Mouse (Mus musculus): Measurements from ENCODE around the gene Psmd13. TPM values are rescaled to one million over a fixed set of nuclear protein-coding genes. Genes with fewer than 3 reads are reported as not detected.
"Not testable (repeated sequence)": the region's sequence is repeated elsewhere in the genome, so short reads cannot be mapped to it uniquely, and the experiment has no call there.

Psmd13 gene
- polyA plus RNA-seq, 1 experiment from 2014 or later, result 155 TPM

DNA sequence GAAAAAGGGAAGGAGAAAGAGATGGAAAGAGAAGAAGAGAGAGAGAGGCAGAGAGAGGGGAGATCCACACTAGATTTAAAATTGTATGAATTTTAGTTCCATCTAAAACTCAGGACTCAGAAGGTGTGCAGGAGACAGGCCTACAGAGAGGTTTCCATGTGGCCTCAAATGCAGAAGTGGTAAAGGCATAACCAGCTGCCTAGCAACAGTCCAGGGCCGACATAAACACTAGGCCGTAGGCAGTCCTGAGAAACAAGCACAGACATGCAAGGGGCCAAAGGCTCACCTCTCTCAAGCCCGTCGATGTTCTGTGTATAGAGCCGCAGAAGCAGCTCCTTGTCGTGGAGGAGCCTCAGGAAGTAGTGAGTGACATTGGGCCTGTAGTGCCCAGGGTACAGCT, 4.4 kb upstream of the Psmd13 start:
- 92% methylated on average over 6 of the region's 6 CpGs for WGBS
- ATAC-seq (ENCODE audit: low read depth), result no peak
- Histone ChIP-seq H3K4me3 (ENCODE audit: low read depth, low read length) (no peak overlapping the region), H3K9me3 (ENCODE audit: control insufficient read depth, low read length) (no peaks in the 10 kb centered on the region), H3K27ac (ENCODE audit: low read depth, low read length) (no peak overlapping the region), H3K4me2 (ENCODE audit: low read depth, low read length) (no peak overlapping the region), H3K9ac (replicated peaks; ENCODE audit: low read depth, low read length) (no peak overlapping the region), H3K4me1 (ENCODE audit: control insufficient read depth, insufficient read depth, low read length) (no peaks in the 10 kb centered on the region; the same call in 1 of the 2 replicates), H3K27me3 (ENCODE audit: control insufficient read depth, insufficient read depth, low read length) (no peaks in the 10 kb centered on the region), H3K36me3 (ENCODE audit: control insufficient read depth, insufficient read depth, low read length) (peaks cover 20% of the 10 kb centered on the region)

DNA sequence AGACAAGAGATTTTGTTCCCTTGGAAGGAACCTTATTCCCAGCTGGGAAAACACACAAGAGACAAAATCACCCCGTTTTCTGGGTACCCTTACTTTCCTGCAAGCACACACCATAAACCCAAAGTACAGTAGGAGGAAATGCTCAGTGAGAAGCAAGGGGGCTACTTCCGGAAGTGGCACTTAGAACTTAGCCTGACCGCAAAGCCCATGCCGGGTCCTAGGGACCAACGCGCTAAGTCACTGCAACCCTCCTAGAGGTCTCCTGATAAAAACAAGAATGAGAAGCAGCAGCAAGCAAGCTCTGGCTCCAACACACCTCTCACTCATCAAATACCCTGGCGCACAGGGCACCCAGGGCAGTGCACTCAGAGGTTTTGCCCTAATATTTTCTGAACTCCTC, 2.4 kb upstream of the Psmd13 start:
- H3K4me1 ChIP-seq (ENCODE audit: control insufficient read depth, insufficient read depth, low read length), result peaks cover 4% of the 10 kb centered on the region; the same call in 1 of the 2 replicates
- peaks cover 20% of the 10 kb centered on the region for H3K36me3 ChIP-seq (ENCODE audit: control insufficient read depth, insufficient read depth, low read length)
- H3K4me2 ChIP-seq (ENCODE audit: low read depth, low read length), result no peak overlapping the region
- no peak overlapping the region for H3K4me3 ChIP-seq (ENCODE audit: low read depth, low read length)
- H3K27me3 ChIP-seq (ENCODE audit: control insufficient read depth, insufficient read depth, low read length), result no peaks in the 10 kb centered on the region
- H3K9ac ChIP-seq (replicated peaks; ENCODE audit: low read depth, low read length), result no peak overlapping the region
- H3K27ac ChIP-seq (ENCODE audit: low read depth, low read length), result no peak overlapping the region
- WGBS, result 89% methylated on average over 7 of the region's 7 CpGs
- ATAC-seq (ENCODE audit: low read depth), result no peak
- no peaks in the 10 kb centered on the region for H3K9me3 ChIP-seq (ENCODE audit: control insufficient read depth, low read length)

DNA sequence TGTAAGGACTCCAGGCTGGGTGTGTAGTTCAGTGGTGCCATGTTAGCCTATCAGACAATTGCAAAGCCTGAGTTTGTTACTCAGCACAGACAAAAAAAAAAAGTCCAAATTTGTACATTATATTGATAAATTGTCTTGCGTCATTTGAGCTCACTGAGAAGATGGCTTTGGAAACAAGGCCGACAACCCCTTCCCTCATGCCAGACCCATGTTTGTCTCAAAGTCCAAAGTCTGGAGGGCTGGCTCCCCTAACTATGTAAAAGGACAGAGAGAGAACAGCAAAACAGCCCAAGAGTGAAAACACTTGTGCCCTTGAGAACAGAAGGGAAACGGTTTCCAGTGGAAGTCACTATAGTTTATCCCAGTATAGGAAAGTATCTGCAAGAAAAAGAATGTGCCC, 1.3 kb upstream of the Psmd13 start:
- Histone ChIP-seq H3K4me3 (ENCODE audit: low read depth, low read length) (no peak overlapping the region), H3K27me3 (ENCODE audit: control insufficient read depth, insufficient read depth, low read length) (no peaks in the 10 kb centered on the region), H3K9me3 (ENCODE audit: control insufficient read depth, low read length) (no peaks in the 10 kb centered on the region), H3K9ac (replicated peaks; ENCODE audit: low read depth, low read length) (no peak overlapping the region), H3K36me3 (ENCODE audit: control insufficient read depth, insufficient read depth, low read length) (peaks cover 17% of the 10 kb centered on the region; the same call in 1 of the 2 replicates), H3K27ac (ENCODE audit: low read depth, low read length) (no peak overlapping the region), H3K4me1 (ENCODE audit: control insufficient read depth, insufficient read depth, low read length) (peaks cover 4% of the 10 kb centered on the region; the same call in 1 of the 2 replicates), H3K4me2 (ENCODE audit: low read depth, low read length) (no peak overlapping the region)
- ATAC-seq (ENCODE audit: low read depth), result no peak
- 89% methylated on average over 3 of the region's 3 CpGs for WGBS

DNA sequence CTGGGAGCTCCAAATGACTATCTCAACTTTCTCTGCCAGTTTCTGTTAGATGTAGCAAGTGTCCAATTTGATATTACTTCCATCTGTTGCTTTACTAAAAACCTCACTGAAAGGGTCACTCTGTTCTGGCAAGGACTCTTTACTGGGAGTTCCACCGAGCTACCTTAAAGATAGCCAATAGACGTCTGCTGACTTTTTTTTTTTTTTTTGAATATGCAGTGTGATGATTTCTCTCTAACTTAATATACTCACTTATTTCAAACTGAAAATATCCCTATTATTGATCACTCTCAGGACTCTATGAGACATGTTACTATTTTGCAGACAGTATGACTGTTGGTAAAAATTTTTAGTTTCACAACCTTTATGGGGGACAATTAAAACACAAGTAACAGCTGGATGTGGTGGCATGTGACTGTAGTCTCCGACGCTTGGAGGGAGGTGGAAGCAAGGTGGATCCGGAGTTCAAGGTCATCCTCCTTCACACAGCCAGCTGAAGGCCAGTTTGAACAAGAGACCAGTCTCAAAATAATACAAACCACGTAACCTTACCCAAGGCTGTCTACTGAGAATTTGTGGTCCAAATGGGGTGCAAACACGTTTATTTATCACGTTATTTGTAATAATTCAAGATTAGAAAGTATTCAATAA, 778 bp upstream of the Psmd13 start:
- WGBS, result 27% methylated on average over 8 of the region's 8 CpGs

DNA sequence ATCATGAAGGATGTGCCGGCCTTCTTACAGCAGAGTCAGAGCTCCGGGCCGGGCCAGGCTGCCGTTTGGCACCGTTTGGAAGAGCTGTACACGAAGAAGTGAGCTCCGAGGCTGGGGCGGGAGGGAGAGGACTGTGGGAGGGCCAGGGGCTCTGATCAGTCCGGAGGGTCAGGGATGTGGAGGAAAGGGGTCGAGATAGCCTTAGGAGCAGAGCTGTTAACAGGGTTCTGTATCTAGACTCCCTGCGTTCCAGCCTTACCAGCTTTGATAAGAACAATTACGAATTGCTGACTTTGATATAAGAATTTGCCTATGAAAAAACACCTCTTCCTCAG, 668 bp downstream of the Psmd13 start:
- no peaks in the 10 kb centered on the region for H3K27me3 ChIP-seq (ENCODE audit: control insufficient read depth, insufficient read depth, low read length)
- no peaks in the 10 kb centered on the region for H3K9me3 ChIP-seq (ENCODE audit: control insufficient read depth, low read length)
- H3K4me3 ChIP-seq (ENCODE audit: low read depth, low read length), result peak overlapping the region; percentile 92
- peaks cover 15% of the 10 kb centered on the region for H3K36me3 ChIP-seq (ENCODE audit: control insufficient read depth, insufficient read depth, low read length)
- under 1% methylated on average over 12 of the region's 12 CpGs for WGBS
- ATAC-seq (ENCODE audit: low read depth), result peak; percentile 47; the same call in 1 of the 2 replicates
- H3K9ac ChIP-seq (replicated peaks; ENCODE audit: low read depth, low read length), result peak overlapping the region; percentile 88
- peak overlapping the region; percentile 70 for H3K4me2 ChIP-seq (ENCODE audit: low read depth, low read length)
- H3K4me1 ChIP-seq (ENCODE audit: control insufficient read depth, insufficient read depth, low read length), result peaks cover 4% of the 10 kb centered on the region; the same call in 1 of the 2 replicates
- H3K27ac ChIP-seq (ENCODE audit: low read depth, low read length), result peak overlapping the region; percentile 82

More for the DNA sequence above, 778 bp upstream of the Psmd13 start:
- Histone ChIP-seq H3K9me3 (ENCODE audit: control insufficient read depth, low read length) (no peaks in the 10 kb centered on the region), H3K4me2 (ENCODE audit: low read depth, low read length) (peak overlapping the region; percentile 70), H3K4me1 (ENCODE audit: control insufficient read depth, insufficient read depth, low read length) (peaks cover 4% of the 10 kb centered on the region; the same call in 1 of the 2 replicates), H3K27ac (ENCODE audit: low read depth, low read length) (no peak overlapping the region), H3K4me3 (ENCODE audit: low read depth, low read length) (peak overlapping the region; percentile 92), H3K36me3 (ENCODE audit: control insufficient read depth, insufficient read depth, low read length) (peaks cover 18% of the 10 kb centered on the region), H3K27me3 (ENCODE audit: control insufficient read depth, insufficient read depth, low read length) (no peaks in the 10 kb centered on the region), H3K9ac (replicated peaks; ENCODE audit: low read depth, low read length) (peak overlapping the region; percentile 88)
- ATAC-seq (ENCODE audit: low read depth), result no peak

DNA sequence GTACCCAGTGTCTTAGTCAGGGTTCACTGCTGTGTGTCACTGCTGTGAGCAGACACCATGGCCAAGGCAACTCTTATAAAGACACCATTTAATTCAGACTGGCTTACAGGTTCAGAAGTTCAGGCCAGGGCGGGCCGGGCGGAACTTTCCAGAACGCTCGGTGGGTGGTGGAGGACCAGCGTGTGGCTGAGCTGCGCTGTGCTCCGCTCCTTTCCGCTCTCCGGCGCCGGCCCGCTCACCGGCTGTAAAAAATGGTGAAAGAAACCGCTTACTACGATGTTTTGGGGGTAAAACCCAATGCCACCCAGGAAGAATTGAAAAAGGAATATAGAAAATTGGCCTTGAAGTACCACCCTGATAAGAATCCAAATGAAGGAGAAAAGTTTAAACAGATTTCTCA, 8.9 kb downstream of the Psmd13 start:
- H3K4me3 ChIP-seq (ENCODE audit: low read depth, low read length); H3K27ac ChIP-seq (ENCODE audit: low read depth, low read length); H3K9me3 ChIP-seq (ENCODE audit: control insufficient read depth, low read length); H3K9ac ChIP-seq (replicated peaks; ENCODE audit: low read depth, low read length); H3K4me1 ChIP-seq (ENCODE audit: control insufficient read depth, insufficient read depth, low read length); H3K4me2 ChIP-seq (ENCODE audit: low read depth, low read length); H3K27me3 ChIP-seq (ENCODE audit: control insufficient read depth, insufficient read depth, low read length); ATAC-seq (ENCODE audit: low read depth): not testable (repeated sequence)
- H3K36me3 ChIP-seq (ENCODE audit: control insufficient read depth, insufficient read depth, low read length), result peaks cover 61% of the 10 kb centered on the region
- 97% methylated on average over 16 of the region's 16 CpGs for WGBS

DNA sequence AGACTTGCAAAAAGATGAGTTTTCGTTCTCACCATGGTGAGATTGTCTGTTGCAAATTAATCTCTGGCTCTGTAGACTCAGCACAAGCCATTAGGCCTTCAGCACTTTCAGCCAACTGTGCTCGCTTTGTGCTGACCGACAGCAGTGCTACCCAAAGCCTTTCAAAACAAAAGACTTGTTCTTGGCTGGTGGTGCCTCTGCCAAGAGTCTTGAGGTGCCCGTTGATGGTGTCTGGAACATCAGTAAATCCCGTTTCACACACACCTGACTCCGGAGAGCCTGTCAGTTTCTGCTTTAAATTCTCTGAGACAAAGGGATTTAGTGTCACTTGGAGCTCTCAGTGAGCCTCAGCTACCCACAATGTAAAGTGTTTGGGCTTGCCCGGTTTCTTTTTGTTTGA, 12.3 kb downstream of the Psmd13 start:
- H3K9ac ChIP-seq (replicated peaks; ENCODE audit: low read depth, low read length), result no peak overlapping the region
- no peaks in the 10 kb centered on the region for H3K27me3 ChIP-seq (ENCODE audit: control insufficient read depth, insufficient read depth, low read length)
- H3K9me3 ChIP-seq (ENCODE audit: control insufficient read depth, low read length), result no peaks in the 10 kb centered on the region
- WGBS, result 92% methylated on average over 7 of the region's 7 CpGs
- H3K4me1 ChIP-seq (ENCODE audit: control insufficient read depth, insufficient read depth, low read length), result no peaks in the 10 kb centered on the region
- H3K27ac ChIP-seq (ENCODE audit: low read depth, low read length), result no peak overlapping the region
- H3K36me3 ChIP-seq (ENCODE audit: control insufficient read depth, insufficient read depth, low read length), result peaks cover 56% of the 10 kb centered on the region
- H3K4me2 ChIP-seq (ENCODE audit: low read depth, low read length), result no peak overlapping the region
- no peak overlapping the region for H3K4me3 ChIP-seq (ENCODE audit: low read depth, low read length)
- ATAC-seq (ENCODE audit: low read depth), result no peak

DNA sequence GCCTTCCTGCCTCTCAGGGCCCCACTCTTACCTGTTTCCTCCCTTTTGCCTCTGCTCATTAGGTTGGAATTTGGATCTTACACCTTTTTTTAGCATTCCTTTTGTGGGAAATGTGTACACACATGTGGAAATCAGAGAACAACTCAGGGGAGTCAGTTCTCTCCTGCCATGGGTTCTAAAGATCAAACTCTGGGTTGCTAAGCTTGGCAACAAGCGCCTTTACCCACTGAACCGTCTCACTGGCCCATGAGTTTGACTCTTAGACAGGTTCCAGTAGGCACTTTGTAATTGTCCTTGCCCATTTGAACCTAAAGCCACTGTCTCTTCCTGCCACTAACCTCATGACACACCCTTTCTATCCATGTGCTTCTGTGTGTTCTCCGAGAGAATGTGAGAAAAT, 12.8 kb downstream of the Psmd13 start:
- no peak for ATAC-seq (ENCODE audit: low read depth)
- H3K4me2 ChIP-seq (ENCODE audit: low read depth, low read length), result no peak overlapping the region
- H3K36me3 ChIP-seq (ENCODE audit: control insufficient read depth, insufficient read depth, low read length), result peaks cover 53% of the 10 kb centered on the region
- no peaks in the 10 kb centered on the region for H3K27me3 ChIP-seq (ENCODE audit: control insufficient read depth, insufficient read depth, low read length)
- H3K27ac ChIP-seq (ENCODE audit: low read depth, low read length), result no peak overlapping the region
- H3K9ac ChIP-seq (replicated peaks; ENCODE audit: low read depth, low read length), result no peak overlapping the region
- no peak overlapping the region for H3K4me3 ChIP-seq (ENCODE audit: low read depth, low read length)
- no peaks in the 10 kb centered on the region for H3K9me3 ChIP-seq (ENCODE audit: control insufficient read depth, low read length)
- no peaks in the 10 kb centered on the region for H3K4me1 ChIP-seq (ENCODE audit: control insufficient read depth, insufficient read depth, low read length)
- WGBS, result 95% methylated on average over 3 of the region's 3 CpGs

DNA sequence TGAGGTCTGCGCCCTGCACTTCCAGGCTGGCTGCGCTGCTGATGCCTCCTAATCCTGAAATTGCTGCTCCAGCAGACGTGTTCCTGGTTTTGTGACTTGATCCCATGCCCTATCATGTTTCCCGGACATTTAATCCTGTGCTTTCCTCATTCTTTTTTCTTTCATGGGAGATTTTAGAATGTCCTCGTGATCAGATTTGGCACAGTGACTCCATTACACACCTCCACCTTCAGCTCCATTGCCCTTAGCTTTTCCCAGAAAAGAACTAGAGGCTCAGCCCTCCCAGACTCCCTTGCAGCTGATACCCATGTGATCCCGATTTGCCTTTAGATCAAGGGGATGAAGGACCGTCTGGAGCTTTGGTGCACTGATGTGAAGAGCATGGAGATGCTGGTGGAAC, 16.1 kb downstream of the Psmd13 start:
- H3K4me3 ChIP-seq (ENCODE audit: low read depth, low read length), result no peak overlapping the region
- no peak overlapping the region for H3K9ac ChIP-seq (replicated peaks; ENCODE audit: low read depth, low read length)
- H3K36me3 ChIP-seq (ENCODE audit: control insufficient read depth, insufficient read depth, low read length), result peaks cover 35% of the 10 kb centered on the region
- H3K27me3 ChIP-seq (ENCODE audit: control insufficient read depth, insufficient read depth, low read length), result no peaks in the 10 kb centered on the region
- no peak overlapping the region for H3K27ac ChIP-seq (ENCODE audit: low read depth, low read length)
- H3K9me3 ChIP-seq (ENCODE audit: control insufficient read depth, low read length), result no peaks in the 10 kb centered on the region
- 94% methylated on average over 7 of the region's 7 CpGs for WGBS
- no peak for ATAC-seq (ENCODE audit: low read depth)
- no peak overlapping the region for H3K4me2 ChIP-seq (ENCODE audit: low read depth, low read length)
- H3K4me1 ChIP-seq (ENCODE audit: control insufficient read depth, insufficient read depth, low read length), result no peaks in the 10 kb centered on the region

All from neural tube, embryonic 14.5 days (tissue).